Mouse (Mus musculus) kidney, adult 18-20 months (tissue): ENCODE results near the gene Tenm3.

ENCODE experiments used
- DNase-seq: peaks from one replicate; pipeline ENCODE4 v3.0.0; 2021

Tenm3 gene

DNA sequence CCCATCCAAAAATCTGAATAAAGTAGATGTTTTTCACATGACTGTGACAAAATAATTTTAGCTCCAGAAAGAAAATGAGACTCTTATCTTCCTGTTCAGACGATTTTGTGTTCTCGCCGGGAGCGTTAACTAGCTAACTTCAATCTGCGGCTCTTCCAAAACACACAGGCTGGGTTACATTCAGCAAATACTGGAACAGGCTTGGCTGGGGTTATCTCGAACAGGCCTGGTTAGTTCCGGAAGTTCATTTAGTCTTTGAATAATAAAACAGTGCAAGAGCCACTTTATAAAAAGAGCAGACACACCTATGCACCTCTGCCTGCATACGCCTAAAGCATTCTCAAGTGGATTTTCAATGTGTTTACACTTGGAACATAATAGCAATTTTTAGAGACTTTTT is 40.7 kb downstream of the Tenm3 start:
- no peak for DNase-seq

DNA sequence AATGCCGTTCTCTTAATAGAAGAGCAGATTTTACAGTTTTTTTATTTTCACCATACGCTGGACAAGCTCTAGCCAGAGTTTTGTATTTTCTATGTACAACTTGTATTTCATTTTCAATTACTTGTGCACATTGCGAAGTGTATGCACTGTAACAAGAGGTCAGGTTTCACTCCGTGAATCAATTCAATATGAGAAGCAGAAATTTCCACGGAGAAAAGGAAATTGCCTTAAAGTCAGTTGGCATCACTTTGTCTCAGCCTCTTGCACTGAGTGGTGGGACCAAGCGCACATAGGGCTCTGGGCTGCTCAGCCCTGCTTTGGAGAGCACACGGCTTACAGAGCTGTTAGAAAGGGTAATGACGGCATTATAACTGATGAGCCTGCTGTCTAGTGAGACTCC is 41.5 kb downstream of the Tenm3 start:
- DNase-seq = no peak

DNA sequence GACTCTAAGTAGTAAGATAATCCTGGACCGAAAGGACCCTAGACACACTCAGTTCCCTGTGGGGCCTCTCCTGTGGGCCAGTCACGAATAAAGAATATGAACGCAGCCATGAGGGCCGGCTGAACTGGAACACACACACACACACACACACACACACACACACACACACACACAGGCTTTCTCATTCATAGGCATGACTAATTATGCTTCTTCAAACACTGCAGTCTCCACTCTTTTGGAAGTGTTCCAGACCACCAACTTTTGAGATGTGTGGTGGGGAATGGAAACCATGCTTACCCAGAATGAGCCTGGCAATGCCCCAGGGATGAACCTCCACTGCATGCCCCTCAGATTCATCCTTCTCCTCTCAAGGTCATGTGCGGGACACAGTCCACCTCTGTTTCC is 45.8 kb downstream of the Tenm3 start:
- DNase-seq = no peak

DNA sequence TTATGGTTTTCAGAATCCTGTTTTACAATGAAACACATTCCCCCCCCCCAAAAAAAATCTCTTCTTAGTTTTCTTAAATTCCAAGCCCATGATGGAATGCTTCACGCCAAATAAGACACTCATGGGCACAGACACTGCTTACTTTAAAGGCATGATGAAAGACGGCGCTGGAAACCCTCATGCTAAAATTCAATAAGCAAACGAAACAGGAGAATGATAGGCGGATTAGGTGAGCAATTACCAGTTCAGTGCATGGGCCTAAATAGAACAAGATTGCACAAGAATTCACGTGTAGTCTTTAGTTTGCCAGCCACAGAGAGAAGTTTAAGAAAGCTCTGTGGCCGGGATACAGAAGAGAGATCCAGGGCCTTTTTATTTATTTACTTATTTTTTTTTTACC is 49.5 kb downstream of the Tenm3 start:
- DNase-seq = no peak

DNA sequence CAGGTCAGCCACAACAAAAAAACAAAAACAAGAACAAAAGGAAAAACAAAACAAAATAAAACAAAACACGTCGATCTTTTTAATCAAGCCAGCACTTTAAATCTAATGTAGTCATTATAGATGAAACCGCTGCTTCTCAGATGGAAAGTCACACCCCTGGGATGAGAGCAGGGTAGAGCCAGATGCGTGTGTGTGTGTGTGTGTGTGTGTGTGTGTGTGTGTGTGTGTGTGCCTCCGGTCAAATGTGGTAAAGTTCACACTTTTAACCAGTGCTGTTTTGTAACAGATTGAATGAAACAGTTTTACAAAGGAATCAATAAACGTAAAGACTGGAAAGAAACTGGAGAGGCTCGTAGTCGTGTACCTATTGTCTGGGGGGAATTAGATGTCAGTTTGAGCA is 50.0 kb downstream of the Tenm3 start:
- no peak for DNase-seq

DNA sequence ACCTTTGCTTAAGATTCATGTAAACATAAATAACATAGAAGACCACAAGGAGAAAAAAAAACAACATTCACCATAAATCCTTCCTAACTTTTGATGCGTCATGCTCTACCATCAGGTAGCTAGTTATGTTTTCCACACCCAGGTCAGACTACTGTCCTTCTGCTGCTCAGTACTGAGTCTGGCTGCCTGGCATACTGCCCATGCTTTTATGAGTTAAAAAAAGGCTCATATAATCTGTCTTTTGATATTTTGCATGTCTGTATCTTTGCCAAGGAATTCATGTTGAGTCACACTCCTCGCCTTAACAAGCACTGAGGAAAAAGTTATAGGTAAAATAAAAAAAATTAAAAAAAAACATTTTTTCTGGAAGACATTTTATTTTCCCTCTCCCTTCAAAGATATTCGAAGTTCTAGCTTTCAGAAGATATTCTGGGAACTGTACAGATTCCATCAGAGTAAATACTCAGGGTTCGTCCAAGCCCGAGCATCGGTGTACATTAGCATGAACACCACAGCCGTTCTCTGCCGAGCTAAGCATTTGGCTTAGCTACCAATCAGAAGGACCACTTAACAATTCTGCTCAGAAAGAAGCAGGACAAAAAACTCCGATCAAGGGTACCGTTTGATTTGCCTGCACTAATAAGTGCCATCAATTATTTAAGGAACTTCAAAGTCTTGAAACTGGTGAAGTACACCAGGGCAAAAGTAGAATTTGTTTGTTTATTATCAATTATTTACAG is 51.0 kb downstream of the Tenm3 start:
- DNase-seq = no peak

DNA sequence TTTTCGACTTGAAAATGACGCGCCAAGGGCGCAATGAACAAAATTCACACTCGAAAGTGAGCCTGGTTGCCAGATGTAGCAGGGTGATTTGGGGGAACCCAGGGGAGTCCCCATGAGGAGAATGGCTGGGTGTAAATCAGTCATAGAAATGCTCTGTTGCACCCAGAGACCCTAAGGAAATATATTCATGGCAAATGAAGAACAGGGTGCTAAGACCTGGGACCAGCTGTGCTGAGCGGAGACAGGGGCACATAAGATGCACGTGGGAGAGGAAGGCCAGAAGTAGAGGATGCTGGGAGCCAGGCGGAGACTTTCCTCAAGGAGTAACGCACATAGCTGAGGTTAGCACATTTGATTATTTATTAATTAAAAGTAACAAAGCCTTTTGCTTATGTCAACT is 60.4 kb downstream of the Tenm3 start:
- DNase-seq = no peak

- no peak for DNase-seq
Observed at GRCm38 (mm10) chr8:48780628-48781027, 63.1 kb downstream of the Tenm3 start.

- no peak for DNase-seq
Observed at GRCm38 (mm10) chr8:48779194-48779593, 64.6 kb downstream of the Tenm3 start.

- no peak for DNase-seq
Observed at GRCm38 (mm10) chr8:48776081-48776480, 67.7 kb downstream of the Tenm3 start.

GRCm38 (mm10) chr8:48775531-48776037 is 68.2 kb downstream of the Tenm3 start:
- DNase-seq = no peak

DNA sequence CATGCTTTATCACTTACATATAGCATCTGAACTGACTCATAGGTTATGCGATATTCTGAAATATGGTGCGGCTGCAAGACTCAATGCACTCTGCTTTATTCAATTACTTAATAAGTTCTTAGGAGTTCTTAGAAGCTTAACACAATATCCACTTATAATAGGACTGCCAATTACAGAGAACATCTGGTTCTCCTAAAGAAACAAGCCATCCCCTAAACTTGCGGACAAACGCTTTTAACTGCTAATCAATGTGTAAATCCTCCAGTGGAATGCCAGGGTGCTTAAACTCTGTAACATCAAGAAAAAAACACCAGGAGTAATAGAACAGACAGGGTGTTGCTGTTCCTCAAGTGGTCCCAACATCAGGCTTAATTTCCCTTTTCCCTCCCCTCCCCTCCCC is 68.9 kb downstream of the Tenm3 start:
- DNase-seq = no peak

- DNase-seq = no peak
Observed at GRCm38 (mm10) chr8:48766545-48767234, 77.1 kb downstream of the Tenm3 start.

DNA sequence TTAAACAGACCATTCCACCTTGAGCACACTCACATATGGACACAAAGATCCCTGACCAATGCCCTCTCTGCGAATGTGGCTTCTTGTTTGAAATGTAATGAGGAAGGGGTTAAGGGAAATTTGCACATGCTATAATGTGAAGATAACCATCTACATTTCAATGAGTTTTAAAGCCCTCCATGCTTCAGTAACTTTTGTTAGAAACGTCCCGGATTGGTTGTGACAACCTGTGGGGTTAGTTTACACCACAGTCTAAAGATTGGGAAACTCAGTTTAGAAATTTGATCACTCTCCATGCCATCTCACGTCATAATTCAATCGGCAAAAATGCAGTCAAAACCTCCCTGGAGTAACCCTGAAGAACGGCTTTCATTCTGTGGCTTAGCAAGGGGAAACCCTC is 78.5 kb downstream of the Tenm3 start:
- no peak for DNase-seq

- no peak for DNase-seq
Observed at GRCm38 (mm10) chr8:48764011-48764410, 79.7 kb downstream of the Tenm3 start.

DNA sequence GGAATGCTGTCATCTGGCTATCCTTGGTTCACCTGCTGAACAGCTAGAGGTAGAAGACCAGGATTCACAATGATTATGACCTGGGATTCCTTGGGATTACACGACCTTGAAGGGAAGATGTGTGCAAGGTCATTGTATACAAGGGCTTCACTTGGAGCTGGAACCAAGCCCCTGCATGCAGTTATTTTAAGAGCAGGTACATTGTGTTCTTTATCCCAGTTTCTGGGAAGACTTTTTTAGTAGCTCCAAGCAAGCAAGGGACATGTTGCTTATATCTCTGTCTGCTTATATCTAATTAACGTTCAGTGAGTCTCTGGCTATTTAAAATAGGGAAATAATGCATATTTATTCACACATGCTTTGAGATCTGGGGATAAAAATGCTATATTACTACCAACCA is 86.9 kb downstream of the Tenm3 start:
- no peak for DNase-seq

- peak; percentile 63 for DNase-seq
Observed at GRCm38 (mm10) chr8:48755492-48755891, 88.3 kb downstream of the Tenm3 start.

- DNase-seq = no peak
Observed at GRCm38 (mm10) chr8:48754959-48755358, 88.8 kb downstream of the Tenm3 start.

GRCm38 (mm10) chr8:48751965-48752364 is 91.8 kb downstream of the Tenm3 start:
- no peak for DNase-seq

DNA sequence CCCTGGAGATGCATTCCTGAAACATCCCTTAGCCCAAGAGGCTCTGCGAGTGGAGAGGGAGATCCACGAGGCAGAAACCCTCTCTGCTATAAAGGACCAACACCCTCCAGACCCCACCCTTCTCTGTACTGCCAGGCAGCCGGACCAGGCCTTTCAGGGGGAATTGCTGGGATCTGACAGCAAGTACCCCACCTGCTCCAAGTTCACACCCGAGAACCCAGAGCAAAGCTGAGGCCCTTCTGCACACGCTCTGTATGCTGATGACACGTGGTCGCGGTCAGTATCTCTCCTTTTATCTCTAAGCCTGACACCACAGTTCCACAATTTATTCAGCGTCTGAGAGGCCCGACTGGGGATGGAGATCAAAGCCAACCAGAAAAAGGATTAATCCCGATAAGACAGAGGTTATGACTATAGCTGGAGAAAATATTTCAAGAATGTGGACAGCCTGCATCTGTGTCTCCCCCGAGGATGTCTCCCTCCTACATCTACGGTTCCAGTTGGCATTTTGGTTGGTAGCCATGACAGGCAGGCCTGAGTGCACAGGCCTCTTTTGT is 95.2 kb downstream of the Tenm3 start:
- no peak for DNase-seq

DNA sequence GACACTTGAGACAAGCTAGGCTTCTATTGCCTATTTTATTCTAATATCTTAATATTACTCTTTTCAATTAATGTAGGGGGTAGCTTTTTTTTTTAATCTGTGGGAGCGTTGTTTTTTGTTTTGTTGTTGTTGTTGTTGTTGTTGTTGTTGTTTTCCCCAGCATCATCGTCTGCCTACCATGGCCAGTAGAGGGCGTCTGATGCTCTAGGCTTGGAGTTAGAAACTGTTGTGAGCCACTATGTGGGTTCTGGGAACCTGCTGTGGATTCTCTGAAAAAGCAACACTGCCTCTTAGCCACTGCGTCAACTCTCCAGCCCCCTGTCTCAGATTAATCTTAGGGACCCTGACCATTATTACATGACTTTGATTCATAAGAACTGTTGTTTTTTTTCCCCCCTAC is 99.8 kb downstream of the Tenm3 start:
- no peak for DNase-seq

GRCm38 (mm10) chr8:48742741-48743140 is 101.0 kb downstream of the Tenm3 start:
- DNase-seq = no peak

DNA sequence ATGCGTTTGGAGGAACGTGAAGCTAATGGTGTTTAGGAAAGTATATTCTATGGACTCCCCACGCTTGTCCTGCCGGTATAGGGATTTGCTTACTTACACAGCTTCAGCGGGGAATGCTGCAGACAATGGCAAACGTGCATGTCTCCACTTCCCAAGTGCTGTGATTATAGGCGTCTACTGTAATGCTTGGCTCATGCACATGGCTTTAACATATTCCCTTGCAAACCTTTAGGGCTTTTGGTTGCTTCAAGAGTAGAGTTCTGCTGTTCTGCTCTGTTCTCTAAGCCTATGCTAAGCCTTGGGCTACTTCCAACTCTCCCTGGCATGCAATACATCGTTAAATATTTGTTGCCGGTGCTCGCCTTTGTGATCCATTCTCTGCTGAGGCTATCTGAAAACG is 102.8 kb downstream of the Tenm3 start:
- no peak for DNase-seq
